Mouse (Mus musculus) embryo, embryonic 11.5 days (tissue): ENCODE data around the gene Angptl4.
"Not testable (repeated sequence)": the region's sequence is repeated elsewhere in the genome, so short reads cannot be mapped to it uniquely, and the experiment has no call there.

Experiments used
- DNase-seq: peaks from one replicate; pipeline ENCODE4 v3.0.0-alpha.2; 2012; ENCODE audit warnings: low read depth, low spot score

The Angptl4 gene

DNA sequence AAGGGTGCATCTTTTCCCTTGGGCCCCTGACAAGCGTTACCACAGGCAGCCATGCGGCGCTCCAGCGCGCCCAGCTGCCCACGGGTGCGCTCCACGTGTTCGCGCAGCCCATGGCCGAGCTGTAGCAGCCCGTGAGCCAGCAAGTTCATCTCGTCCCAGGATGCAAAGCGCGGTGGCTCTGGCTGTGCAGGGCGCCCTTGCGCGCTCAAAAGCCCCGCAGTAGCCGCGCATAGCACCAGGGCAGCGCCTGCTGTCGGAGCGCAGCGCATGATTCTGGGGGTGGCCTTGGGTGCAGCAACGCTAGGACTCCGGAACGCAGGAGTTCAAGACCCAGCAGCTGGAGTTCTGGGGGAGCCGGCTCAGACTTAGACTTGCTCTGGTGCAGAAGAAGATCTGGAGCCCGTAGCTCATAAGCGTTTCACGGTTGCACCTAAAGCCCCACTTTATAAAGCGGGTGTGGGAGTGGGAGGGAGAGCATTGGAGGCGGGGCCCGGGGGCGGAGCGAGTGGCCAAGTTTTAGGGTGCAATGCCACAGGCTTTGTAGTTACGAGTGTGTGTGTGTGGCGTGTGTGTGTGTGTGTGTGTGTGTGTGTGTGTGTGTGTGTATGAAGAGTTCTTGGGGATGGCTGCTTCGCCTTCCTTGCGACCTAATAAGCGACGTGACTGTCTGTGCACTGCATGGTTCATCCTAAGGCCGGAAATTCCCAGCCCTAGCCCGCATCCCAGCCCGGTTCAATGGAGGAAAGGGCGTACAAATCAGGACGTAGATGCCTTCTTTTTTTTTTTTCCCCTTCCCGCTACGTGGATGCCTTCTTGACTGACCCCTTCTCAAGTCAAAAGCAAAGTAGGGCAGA lies at the start of gene Angptl4:
Gene Angptl4, minus strand, starts transcription at position 707 of the 854 bp plus-strand sequence.
- DNase-seq = peak; percentile 46

DNA sequence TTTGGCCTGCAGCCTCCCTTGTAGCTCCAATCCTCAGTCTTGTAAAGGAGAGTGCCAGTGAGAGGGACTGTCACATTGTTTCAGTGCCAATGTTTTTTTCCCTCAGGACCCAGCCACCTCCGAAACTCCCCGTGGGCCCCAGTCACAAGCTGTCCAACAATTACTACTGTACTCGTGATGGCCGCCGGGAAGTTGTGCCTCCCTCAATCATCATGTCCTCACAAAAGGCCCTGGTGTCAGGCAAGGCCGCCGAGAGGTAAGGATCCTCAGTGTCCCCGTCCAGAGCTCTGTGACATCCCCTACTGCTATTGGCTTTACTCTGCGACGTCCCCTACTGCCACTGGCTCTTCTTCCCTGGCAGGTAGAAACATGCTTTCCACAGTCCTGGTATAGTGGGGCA lies 47.9 kb upstream of the Angptl4 start:
- DNase-seq = no peak

DNA sequence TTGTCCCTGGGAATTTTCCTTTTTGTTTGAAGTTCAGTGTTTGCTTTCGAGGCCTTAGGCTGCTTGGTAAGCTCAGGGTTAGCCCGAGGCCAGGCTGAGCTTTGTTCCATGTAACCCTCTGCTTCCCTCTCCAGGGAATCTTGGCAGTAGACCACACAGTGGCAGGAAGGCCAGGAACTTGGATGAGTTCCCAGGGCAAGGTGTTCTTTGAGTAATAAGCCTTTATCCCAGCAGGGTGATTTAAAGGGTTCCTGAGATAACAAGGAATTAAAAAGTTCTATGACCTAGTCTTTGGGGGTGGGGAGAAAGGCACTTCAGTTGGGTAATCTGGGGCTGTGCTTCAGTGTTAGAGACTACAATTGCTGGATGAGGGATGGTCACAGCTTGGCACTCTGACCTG lies 47.3 kb upstream of the Angptl4 start:
- DNase-seq = no peak

DNA sequence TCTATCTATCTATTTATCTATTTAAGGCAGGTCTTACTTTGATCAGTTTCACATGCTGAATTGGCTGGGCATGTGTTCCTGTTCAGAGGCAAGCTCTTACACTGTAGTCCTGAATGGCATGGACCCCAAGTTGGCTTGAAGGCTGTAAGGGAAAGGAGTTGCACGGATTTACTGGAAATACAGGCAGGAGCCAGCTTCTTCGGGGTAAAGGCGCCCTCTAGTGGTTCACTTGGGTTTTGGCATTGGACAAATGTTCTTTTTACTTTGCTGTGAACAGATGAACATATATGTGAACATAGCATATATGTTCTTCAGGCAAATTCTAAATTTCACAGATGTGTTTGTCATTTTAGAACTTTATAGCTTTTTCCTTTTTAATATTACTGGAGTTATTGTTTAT lies 45.2 kb upstream of the Angptl4 start:
- DNase-seq = peak; percentile 59

DNA sequence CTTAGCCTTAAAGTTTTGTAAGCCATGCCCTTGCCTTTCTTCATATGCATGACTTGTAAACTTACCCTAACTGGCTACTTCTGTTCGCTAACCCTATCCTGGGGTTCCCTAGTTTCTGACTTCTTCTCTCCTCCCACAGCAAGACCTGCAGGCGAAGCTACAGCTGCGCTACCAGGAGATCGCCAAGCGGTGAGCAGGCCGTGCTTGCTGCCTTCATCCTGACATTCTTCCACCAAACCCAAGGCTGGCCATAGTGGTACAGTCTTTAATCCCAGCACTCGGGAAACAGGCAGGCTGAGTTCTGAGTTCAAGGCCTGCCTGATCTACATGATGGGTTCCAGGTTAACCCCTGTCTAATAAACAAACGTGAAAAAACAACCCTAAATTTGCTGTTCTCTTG lies 43.8 kb upstream of the Angptl4 start:
- DNase-seq = no peak

DNA sequence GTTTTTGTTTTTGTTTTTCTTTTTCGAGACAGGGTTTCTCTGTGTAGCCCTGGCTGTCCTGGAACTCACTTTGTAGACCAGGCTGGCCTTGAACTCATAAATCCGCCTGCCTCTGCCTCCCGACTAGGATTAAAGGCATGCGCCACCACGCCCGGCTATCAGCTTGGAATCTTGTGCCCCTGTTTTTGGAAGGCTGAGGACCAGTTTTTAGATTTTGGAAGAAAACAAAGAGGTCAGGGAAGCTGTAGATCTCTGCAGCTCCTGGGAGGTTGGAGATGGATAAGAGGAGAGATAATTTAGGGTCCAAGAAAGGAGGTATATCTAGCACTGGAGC lies 43.3 kb upstream of the Angptl4 start:
- not testable (repeated sequence) for DNase-seq

DNA sequence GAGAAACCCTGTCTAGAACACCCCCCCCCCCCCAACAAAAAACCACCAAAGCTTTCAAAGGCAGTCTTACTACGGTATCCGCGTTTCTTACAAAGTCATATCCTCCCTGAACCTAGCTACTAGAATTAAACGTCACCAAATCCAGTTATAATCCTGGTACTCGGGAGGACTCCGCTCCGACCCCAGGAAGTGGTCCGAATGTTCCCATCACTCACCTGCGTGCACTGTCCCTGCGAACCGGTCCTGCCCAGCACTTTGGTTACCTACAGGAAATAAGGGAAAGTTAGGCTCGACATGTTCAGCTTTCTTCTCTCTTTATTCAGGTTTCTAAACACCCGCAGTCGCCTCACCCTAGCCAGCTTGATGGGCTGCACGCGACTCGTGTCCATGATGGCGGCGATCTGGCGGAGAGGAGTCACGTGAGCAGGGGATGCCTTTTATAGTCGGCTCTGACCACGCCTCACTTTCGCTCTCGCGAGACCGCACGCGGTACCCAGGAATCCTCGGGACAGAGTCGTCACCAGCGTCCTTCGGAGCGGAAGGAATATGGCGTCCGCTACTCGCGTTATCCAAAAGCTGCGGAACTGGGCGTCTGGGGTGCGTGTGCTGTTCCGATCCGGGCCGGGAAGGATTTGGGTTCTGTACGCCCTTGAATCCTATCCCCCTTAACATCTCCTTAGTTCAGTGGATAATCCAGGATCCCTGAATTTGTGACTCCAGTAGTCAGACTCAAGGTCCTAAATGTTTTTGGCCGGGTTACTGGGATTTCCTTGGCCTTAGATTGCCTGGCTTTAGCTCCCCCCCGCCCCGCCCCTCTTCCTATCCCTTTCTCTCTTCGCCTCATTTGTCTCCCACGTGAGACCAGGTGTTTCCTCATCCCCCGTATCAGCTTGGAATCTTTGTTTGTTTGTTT lies 42.7 kb upstream of the Angptl4 start, which contains the start of the genes Rps28 and Ndufa7:
Gene Rps28, minus strand, starts transcription at position 479 of the 913 bp plus-strand sequence.
Gene Ndufa7, plus strand, starts transcription at position 489 of the 913 bp plus-strand sequence.
- peak; percentile 97 for DNase-seq

DNA sequence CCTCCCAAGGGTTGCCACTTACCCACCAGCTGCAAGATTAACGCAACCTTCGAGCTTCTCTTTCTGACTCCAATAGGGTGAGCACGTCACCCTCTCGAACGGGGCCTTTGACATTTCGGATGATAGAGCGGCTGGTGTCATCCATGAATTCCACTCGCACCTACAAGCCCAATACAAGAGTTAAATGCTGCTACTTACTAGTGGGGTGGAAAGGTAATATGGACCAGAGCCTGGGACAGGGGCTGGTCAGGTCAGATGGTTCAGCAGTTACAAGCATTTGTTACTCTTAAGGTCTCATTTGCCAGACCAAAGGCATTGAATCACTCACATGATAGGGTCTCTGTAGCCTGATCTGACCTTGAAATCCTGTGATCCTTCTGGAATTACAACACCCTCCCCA lies 41.5 kb upstream of the Angptl4 start:
- DNase-seq = not testable (repeated sequence)

DNA sequence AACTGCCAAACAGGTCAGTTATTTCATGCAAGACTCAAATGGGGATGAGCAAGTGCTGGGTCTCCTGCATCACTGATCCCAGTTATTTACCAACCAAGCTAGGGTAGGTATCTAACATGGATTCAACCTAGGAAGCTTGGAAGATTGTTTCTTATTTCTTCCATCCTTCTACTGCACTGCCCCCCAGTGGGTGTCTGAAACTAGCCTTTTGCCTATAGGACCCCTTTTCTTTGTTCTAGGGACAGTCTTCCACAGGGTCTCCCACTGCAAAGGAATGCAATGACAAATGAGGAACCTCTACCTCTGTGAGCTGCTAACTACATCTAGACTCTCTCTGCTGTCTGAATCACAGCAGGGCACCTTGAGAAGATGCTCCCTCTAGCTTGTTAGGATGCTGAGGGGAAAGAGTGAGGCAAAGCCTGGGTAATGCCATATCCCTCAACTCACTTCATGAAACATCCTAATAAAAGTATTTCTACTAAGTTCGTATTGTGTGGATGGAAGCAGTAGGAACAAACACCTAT lies 40.9 kb upstream of the Angptl4 start:
- DNase-seq = no peak

DNA sequence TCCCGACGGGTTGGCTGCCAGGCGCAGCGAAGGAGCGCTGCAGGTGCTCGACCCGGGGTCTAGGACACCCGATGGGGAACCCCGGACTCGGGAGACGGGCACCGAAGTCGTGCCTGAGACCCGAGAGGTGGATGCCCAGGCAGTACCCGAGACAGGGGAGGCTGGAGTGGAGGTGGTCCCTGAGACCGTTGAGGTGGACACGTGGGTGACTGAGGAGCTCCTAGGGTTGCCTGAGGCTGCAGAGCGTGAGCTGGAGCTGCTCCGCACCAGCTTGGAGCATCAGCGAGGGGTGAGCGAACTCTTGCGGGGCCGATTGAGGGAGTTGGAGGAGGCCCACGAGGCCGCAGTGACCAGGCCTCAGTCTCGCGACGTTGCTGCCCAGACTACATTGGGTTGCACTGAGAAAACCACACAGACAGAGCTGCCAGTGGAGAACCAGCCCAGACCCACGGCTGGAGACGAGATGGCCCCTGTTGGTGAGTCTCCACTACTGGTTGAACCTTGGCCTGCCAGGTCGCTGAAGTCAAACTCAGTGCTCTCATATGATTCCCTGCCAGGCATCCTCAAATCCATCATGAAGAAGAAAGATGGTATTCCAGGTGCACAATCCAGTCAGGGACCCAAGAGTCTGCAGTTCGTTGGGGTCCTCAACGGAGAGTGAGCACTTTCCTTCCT lies 36.5 kb upstream of the Angptl4 start:
- DNase-seq = no peak

DNA sequence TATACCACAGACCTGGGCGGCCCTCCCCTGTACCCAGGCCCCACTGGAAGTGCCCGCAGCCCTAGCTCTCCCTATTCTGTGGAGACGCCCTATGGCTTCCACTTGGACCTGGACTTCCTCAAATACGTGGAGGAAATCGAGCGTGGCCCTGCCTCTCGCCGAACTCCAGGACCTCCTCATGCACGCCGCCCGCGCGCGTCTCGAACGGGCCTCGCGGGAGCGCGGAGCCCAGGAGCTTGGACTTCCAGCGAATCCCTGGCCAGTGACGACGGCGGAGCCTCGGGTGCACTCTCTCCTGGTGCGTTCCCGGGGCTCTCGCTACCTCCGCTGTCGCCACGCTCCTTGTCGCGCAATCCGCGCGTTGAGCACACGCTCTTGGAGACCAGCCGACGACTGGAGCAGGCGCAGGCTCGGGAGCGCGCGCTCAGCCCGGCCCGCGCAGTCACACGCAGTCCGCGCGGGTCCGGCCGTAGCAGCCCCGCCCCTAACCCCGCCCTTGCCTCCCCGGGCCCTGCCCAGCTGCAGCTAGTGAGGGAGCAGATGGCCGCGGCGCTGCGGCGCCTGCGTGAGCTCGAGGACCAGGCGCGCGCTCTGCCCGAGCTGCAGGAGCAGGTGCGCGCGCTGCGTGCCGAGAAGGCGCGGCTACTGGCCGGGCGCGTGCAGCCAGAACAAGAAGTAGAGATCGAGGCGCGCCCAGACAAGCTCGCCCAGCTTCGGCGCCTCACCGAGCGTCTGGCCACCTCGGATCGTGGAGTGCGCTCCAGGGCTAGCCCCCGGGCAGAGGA lies 35.7 kb upstream of the Angptl4 start:
- DNase-seq = peak; percentile 96

DNA sequence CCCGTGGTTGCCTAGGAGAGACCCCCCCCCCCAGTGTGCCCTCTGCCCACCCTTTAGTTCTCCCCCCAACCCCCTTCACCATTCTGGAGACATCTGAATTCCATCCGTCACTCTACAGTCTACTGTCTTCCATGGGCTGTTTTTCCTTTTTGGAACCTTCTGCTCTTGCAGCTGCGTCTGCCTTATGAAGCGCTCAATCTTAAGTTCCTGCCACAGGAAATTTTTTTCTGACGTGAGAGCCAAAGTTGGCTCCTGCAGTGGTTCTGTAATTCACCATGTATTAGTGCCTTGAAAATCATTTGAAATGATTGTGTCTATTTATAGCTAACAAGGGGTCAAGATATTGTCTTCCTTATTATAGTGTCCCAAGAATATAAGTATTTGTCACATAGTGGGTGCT lies 35.0 kb upstream of the Angptl4 start:
- DNase-seq = no peak

DNA sequence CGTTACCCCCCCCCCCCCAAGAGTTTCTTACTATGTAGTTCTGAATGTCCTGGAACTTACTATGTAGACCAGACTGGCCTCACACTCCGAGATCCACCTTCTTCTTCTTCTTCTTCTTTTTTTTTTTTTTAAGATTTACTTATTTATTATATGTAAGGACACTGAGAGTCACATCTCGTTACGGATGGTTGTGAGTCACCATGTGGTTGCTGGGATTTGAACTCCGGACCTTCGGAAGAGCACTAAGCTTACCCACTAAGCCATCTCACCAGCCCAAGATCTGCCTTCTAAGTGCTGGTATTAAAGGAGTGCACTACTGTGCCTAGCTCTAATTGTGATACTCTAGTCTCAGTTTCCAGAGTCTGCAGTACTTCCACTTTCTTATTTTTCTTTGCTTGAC lies 33.8 kb upstream of the Angptl4 start:
- DNase-seq = no peak

DNA sequence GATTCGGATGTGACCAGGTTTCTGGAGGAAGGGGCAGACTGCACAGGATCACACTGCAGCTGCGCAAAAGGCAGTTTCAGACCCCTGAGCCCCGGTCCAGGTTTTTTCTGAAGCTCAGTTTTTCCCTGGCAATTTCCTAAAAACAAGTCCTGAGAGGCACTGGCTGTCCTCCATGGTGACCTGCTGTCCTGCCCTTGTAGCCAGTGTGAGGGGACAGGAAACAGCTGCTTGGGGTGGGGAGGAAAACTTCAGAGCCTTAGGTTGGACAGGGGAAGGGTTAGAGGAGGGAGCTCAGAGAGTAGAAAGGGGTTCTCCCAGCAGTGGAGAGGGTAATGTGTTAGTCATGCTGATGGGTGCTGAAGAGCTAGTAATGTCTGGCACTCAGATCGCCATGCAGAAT lies 31.4 kb upstream of the Angptl4 start:
- no peak for DNase-seq

DNA sequence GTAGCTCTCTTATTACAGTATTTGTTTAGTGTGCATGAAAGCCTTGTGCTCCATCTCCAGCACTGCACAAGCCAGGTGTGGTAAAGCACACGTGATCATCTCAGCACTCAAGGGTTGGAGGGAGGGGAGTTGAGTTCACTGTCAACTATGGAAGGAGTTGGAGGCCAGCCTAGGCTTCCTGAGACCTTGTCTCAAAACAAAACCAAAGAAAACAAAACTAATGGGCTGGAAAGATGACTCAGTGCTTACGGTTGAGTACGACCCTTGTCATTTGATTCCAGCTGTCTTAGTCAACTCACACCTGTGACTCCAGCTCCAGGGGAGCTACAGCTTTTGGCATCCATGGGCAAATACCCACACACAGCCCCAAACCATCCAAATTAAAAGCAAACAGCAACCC lies 30.8 kb upstream of the Angptl4 start:
- no peak for DNase-seq

DNA sequence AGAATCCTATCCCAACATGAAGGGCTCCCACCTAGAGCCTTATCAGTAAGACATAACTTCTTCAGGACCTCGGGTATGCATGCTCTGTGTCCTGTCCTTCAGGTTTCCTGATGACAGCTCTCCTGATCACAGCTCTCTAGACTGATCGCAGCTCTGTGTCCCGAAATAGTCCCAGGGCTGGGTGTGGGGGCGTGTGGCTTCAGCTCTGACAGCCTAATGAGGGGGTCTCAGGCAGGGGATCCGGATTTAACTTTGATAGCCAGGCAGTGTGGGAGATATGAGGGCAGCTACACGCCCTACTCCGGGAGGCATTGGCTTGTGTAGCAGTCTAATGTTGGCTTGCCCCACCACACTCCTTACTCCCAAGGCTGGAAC lies 29.5 kb upstream of the Angptl4 start:
- DNase-seq = no peak

DNA sequence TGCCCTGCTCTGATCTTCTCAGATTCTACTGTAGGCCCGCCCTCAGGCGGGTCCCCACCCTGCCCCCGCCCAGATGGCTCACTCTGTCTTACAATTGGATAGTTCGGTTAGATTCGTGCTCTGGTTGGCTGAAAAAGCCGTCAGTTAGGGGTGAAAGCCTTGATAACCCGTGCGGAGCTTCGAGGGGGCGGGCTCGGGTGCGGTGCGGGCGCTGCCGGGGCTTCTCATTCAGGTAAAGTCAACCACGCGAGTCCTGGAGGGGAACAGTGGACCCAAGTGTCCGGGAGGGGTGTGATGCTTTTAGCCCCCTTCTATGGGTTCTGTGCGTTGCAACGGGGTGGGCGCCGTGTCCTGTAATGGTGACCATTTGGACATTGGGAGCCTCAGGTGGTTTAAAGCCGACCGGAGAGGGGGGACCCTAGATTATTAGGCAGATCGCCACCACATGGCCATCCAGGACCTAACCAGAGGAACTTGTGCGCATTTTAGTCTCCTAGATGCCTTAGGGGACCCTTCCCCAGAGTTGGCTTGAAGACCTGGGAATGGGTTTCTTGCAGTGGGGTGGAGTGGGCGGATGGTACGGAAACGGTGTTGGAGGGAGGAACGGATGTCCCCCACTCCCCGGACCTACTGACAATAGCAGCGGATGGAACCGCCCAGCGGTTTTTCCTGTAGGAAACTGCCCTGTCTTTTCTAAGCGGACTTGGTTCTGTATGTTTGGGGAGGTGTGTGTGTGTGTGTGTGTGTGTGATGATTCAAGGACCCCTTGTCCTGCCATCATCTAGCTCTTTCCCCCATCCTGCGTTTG lies 28.9 kb upstream of the Angptl4 start, which contains the start of gene Kank3:
Gene Kank3, plus strand, starts transcription at position 186 of the 808 bp plus-strand sequence.
- peak; percentile 91 for DNase-seq

DNA sequence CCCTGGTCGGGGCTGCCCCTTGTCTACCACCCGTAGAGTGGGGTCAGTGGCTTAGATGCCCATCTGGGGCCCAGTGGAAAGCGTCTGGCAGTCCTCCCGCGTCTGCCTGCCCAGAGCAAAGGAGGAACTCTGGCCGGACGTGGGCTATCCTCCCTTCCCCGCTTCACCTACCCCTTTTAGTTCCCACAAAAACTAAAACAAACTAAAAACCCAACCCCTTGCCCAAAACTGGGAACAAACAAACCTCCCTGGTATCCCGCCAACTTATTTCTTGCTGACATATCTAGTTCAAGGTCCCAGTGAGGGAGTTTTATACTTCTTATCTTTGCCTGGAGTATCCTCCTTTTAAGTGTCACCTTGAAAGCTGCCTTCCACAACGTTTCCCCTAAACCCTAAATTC lies 26.6 kb upstream of the Angptl4 start:
- no peak for DNase-seq

DNA sequence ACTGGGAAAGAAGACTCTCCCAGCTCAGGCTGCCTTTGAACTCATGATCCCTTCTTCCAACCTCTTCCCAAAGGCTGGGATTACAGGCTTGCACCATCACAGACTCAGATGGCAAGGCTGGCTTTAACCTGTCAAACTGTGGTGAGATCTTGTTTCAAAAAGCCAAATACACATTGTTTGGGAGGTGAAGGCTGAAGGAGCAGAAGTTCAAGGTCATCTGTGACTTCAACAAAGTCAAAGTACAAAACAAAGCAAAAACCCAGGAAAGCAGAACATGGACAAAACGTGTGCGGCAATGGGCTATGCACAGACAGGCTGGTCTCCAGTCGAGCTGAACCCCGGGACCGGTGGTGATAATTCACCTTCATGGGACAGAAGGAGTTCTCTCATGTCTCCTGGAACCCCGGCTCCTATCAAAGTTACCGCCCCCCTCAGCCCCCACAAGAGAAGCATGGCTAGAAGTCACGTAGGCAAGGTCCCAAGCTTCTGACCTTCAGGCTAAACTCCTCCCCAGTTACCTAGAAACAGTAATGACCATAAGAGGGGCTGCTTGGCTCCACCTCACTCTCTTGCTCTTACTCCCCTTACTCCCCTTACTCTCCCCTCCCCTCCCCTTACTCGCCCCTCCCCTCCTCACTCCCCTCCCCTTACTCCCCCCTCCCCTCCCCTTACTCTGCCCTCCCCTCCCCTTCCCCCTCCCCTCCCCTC lies 25.7 kb upstream of the Angptl4 start:
- DNase-seq = no peak
